Mouse (Mus musculus): ENCODE results near the gene Nsmf. TPM values are rescaled to one million over a fixed set of nuclear protein-coding genes. Genes with fewer than 3 reads are reported as not detected.
A peak's percentile ranks its signal among the peaks of the same experiment; 100 is the strongest.

The Nsmf gene
- 100 to 1,000 TPM; 342 to 359 TPM for total RNA-seq (2021)

DNA sequence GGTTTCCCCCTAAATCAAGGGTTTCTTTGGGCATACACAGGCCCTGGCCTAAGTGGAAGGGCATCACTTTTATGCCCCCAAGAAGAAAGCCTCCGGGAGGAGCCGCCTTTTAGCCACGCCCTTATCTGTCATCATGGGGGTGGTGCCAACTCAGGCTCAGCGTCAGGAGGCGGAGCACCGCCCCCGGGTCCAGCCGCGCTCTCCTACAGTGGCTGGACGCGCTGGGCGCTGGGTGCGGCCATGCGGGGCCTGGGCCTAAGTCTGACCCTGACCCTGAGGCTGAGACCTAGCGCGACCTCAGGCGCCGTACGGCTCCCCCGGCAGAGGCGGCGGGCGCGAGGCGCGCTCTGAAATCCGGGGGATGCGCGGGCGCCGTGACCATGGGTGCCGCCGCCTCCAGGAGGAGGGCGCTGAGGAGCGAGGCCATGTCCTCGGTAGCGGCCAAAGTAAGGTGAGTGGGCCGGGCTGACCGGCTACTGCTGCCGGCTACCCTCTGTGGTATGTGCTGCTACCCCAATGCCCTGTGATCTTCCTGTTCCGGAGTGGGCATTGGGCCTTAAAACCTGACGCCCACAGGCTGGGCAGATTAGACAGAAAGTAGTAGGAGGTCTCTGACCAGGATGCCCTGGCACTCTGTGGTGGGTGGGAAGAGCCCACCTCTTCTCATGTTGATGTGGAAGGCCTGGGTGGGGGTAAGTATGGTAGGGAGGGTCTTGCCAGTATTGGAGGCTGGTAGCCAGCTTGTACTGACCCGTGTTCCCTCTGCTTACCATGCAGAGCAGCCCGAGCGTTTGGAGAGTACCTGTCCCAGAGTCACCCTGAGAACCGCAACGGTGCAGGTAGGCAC, at the start of gene Nsmf:
Gene Nsmf, plus strand, starts transcription at position 135 of the 847 bp plus-strand sequence.
- intact Hi-C loops (cut with DNase I), result no loop called here
- peak; percentile 85 for DNase-seq

DNA sequence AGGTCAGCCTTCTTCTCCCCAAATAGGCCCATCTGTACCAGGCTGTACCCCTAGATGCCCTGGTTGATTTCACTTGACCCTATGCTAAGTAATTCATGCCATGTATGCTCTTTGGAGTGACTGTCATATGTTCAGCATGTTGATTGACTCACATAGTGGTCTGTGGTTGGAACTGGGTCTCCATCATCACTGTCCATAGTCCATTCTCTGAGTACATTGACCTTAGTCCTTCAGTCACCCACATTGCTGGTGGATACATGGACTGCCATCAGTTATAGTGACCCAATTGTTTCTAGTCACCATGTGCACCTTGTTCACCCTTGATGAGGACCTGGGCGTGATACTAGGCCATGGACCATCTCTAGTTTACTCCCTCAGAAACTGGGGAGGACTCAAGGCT, 47.4 kb upstream of the Nsmf start:
- no peak for DNase-seq
- intact Hi-C loops (cut with DNase I), result no loop called here

- intact Hi-C loops (cut with DNase I), result no loop called here
- no peak for DNase-seq
Observed at GRCm38 (mm10) chr2:25008250-25008649, 45.9 kb upstream of the Nsmf start.

DNA sequence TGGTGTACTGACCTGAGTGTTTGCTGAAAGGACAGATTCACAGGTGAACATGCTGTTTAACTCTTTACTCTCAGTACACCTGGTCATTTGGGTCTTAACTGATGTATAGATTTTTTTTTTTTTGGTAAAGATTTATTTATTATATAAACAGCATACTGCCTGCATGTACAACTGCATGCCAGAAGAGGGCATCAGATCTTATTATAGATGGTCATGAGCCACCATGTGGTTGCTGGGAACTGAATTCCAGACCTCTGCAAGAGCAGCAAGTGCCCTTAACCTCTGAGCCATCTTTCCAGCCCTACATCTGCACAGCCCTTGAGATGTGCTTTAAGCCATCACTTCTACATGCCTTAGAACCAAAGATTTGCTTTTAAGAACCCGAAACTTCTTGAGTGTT, 31.5 kb upstream of the Nsmf start:
- intact Hi-C loops (cut with DNase I), result no loop called here
- no peak for DNase-seq

- intact Hi-C loops (cut with DNase I), result no loop called here
Observed at GRCm38 (mm10) chr2:25025109-25025508, 29.0 kb upstream of the Nsmf start.

DNA sequence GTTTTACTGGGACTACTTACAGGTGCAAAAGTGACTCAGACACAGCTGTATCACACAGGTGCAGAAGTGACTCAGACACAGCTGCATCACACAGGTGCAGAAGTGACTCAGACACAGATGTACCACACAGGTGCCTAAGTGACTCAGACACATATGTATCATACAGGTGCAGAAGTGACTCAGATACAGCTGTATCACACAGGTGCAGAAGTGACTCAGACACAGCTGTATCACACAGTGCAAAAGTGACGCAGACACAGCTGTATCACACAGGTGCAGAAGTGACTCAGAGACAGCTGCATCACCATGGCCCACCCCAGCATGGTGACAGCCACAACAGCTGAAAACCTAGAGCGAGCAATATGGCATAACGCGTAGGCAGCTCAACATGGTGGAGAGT, 19.2 kb upstream of the Nsmf start:
- DNase-seq, result no peak
- intact Hi-C loops (cut with DNase I), result no loop called here

More at GRCm38 (mm10) chr2:25025109-25025508, 29.0 kb upstream of the Nsmf start:
- DNase-seq, result no peak

DNA sequence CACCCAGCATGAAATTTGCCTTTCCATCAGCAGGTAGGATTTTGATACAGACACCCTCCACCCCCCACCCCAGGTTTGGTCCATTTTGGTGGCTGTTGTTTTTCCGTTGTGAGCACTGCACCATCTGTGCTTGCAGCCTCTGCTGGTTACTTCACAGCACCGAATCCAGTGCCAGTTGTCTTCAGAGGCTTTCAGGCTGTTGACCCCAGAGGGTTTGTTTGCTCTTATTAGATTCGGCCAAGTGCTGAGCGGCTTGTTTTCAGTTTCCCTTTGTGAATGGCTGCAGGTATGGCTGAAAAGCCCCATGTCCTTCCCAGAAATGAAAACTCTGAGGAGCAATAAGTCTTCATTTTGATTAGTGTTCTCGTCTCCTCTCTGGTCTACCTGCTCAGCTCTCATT, 14.1 kb upstream of the Nsmf start:
- intact Hi-C loops (cut with DNase I), result no loop called here
- no peak for DNase-seq

GRCm38 (mm10) chr2:25050921-25051320, 3.2 kb upstream of the Nsmf start:
- DNase-seq, result peak; percentile 80

GRCm38 (mm10) chr2:25051450-25051849, 2.7 kb upstream of the Nsmf start:
- intact Hi-C loops (cut with DNase I), result no loop called here

More at GRCm38 (mm10) chr2:25050921-25051320, 3.2 kb upstream of the Nsmf start:
- intact Hi-C loops (cut with DNase I), result no loop called here

GRCm38 (mm10) chr2:25053101-25053500, 1.1 kb upstream of the Nsmf start:
- intact Hi-C loops (cut with DNase I), result no loop called here
- DNase-seq, result no peak

More at GRCm38 (mm10) chr2:25051450-25051849, 2.7 kb upstream of the Nsmf start:
- DNase-seq, result no peak

DNA sequence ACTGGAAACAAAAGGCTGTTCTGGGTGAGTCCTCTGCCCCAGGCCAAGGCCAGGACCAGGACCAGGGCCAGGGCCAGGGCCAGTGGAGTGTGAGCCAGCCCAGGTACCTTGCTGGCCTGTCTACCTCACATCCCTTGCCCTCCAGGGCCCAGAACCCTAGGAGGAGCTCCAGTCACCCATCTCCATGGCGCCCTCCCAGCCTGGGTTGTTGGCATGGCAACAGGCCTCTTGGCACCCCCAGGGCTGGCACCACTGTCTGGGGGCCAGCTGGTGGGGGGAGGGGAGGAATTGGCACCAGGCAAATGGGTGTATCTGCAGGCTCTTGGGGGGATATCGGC, 882 bp downstream of the Nsmf start:
- peak; percentile 88 for DNase-seq
- intact Hi-C loops (cut with DNase I), result no loop called here

DNA sequence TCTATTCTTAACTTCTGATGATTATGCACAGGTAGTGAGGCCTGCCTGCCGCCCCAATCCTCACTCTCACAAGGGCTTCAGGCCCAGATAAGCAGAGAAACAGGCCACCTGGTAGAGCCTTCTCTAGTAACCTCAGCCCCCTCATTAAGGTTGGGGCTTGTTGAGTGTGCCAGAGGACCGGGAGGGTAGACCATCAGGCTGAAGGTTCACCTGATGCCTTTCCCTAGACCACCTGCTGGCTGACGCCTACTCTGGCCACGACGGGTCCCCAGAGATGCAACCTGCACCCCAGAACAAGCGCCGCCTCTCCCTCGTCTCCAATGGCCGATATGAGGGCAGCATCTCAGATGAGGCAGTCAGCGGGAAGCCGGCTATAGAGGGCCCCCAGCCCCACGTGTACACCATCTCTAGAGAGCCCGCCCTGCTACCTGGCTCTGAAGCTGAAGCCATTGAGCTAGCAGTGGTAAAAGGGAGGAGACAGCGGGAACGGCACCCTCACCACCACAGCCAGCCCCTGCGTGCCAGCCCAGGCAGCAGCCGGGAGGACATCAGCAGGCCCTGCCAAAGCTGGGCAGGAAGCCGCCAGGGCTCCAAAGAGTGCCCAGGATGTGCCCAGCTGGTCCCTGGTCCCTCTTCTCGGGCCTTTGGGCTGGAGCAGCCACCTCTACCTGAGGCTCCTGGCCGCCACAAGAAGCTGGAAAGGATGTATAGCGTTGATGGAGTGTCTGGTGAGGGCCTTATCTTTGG, 1.4 kb downstream of the Nsmf start:
- DNase-seq, result peak; percentile 61
- intact Hi-C loops (cut with DNase I), result no loop called here

GRCm38 (mm10) chr2:25058926-25059325, 4.8 kb downstream of the Nsmf start:
- DNase-seq, result peak; percentile 52
- intact Hi-C loops (cut with DNase I), result no loop called here

DNA sequence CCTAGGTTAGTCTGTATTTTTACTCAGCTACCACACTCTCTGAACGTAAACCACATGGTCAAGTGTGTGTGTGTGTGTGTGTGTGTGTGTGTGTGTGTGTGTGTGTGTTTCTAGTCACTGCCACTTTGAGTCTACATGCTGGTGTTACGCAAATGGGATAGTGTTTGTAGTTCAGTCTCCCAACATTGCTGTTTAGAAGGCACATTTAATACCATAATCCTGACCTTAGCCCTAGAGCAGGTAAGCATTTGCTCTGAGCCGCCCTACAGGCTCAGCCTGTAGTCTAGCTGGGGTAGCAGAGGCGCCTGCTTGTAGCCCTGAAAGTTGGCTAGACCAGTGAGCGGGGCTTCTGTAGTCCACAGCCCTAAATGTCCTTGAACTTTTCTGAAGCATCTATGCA, 9.4 kb downstream of the Nsmf start:
- intact Hi-C loops (cut with DNase I), result no loop called here
- no peak for DNase-seq

DNA sequence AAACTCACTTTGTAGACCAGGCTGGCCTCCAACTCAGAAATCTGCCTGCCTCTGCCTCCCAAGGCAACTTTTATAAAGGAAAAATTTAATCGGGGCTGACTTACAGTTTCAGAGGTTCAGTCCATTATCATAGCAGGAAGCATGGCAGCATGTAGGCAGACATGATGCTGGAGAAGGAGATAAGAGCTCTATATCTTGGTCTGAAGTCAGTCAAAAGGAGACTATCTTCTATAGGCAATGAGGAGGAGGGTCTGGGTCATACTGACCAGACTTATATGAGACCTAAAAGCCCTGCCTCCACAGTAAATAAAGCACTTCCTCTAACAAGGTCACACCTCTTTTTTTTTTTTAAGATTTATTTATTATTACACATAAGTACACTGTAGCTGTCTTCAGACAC, 10.1 kb downstream of the Nsmf start:
- DNase-seq, result no peak
- intact Hi-C loops (cut with DNase I), result no loop called here

- intact Hi-C loops (cut with DNase I), result no loop called here
- no peak for DNase-seq
Observed at GRCm38 (mm10) chr2:25065537-25065936, 11.4 kb downstream of the Nsmf start.

DNA sequence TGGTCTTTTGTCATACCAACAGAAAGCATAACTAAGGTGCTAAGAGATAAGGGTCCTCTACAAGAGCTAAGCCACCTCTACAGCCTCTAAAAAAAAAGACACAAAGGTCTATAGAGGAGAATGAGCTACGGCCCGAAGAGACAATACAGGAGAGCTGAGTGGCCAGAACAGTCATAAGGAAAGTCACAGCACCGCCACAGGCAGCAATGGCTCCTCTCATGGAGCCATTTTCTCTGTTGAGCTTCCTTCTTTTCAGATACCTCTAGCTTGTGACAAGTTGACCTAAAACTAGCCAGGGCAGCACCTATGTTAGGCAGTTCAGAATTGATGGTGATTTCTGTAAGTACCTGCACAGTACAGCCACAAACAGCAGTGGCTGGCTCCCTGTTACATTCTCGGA, 12.4 kb downstream of the Nsmf start:
- no peak for DNase-seq
- intact Hi-C loops (cut with DNase I), result no loop called here

DNA sequence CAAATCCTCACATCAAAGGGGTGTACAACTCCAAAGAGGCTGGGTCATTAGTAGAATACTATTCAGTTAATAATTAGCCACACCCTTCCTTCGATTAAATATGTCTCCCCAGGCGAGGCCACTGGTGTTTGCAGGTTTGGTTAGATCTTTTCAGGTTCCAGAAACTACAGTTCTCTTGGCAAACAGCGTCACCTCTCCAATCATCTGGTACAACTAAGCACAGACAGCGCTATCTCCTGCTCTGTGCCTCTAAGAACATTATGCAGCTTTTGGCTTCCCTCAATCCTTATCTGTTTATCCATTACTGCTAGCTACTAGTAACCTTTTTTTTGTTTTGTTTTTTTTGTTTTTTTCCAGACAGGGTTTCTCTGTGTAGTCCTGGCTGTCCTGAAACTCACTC, 15.4 kb downstream of the Nsmf start:
- DNase-seq, result no peak
- intact Hi-C loops (cut with DNase I), result no loop called here

DNA sequence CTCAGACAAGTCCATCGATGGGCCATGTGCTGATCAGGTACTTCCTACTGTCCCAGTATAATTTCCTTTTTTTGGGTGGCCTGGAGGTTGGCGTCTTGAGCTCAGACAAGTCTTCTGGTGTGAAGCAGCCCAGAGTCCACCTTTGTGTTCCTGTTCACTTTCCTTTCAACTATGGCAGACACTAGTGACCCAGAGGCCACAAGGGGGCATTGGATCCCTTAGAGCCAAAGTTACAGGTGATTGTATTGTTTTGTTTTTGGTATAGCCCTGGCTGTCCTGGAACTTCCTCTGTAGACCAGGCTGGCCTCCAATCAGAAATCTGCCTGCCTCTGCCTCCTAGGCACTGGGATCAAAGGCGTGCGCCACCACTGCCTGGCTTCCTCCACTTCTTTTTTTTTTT, 18.2 kb downstream of the Nsmf start:
- intact Hi-C loops (cut with DNase I), result no loop called here
- DNase-seq, result no peak

DNA sequence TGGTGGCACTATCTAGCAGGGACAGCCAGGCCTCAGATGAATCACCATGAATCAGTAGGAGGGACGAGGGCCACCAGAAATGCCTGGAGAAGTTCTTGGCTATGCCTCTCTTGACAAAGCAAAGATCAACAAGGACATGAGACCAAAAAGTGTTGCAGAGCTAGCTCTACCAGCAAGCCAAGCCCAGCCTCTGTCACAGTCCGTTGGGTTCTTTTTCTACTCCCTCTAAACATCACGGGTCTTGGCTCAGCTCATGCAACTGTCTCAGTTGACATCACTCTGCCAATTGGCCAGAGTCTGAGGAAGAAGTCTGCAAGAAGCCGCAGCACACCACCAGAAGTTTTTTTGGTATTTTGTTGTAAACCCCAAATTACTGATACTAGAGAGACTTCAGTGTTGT, 21.4 kb downstream of the Nsmf start:
- intact Hi-C loops (cut with DNase I), result no loop called here

GRCm38 (mm10) chr2:25078967-25079366, 24.8 kb downstream of the Nsmf start:
- DNase-seq, result no peak
- intact Hi-C loops (cut with DNase I), result no loop called here

More for the DNA sequence above, 21.4 kb downstream of the Nsmf start:
- DNase-seq, result no peak

DNA sequence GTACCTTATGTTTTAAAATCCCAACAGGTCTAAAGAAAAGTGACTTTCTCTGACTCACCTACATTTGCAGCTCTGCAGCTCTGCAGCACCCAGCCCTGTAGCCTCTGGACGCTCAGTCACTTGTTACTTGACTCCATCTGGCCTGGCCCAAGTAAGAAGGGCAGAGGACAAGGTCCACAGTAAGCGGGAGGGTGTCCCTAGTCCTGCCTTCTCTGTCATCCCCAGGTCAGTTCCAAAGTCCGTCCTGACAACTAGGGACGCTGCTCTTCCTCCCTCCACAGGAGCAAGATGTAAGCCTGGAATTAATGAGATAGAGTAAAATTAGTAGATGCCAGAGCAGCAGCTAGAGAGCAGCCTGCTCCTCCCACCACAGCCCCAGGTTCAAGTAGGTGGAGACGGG, 25.9 kb downstream of the Nsmf start, which contains the start of gene Entpd8:
Gene Entpd8, plus strand, starts transcription at position 229 of the 400 bp plus-strand sequence.
- DNase-seq, result no peak
- intact Hi-C loops (cut with DNase I), result no loop called here

Measured in left cerebral cortex, postnatal 4 days (tissue).